Mouse (Mus musculus) bone marrow, adult 2 months (tissue): ENCODE results near the gene Cyp4a32. TPM values are rescaled to one million over a fixed set of nuclear protein-coding genes. Genes with fewer than 3 reads are reported as not detected.
"Not testable (repeated sequence)": the region's sequence is repeated elsewhere in the genome, so short reads cannot be mapped to it uniquely, and the experiment has no call there.

Experiments
- H3K27ac ChIP-seq: fragments of 200-500 bp; 2 replicates; pipeline ENCODE4 v1.5.1; 2012; ENCODE audit warnings: low read depth, mild to moderate bottlenecking, control low read depth, inconsistent platforms, low read length; ENCODE audit not compliant: control insufficient read depth, poor library complexity, insufficient read depth
- H3K4me1 ChIP-seq: fragments of 200-500 bp; 2 replicates; pipeline ENCODE4 v1.6.1; 2011; ENCODE audit warnings: low read length; ENCODE audit not compliant: control insufficient read depth, insufficient read depth
- H3K4me3 ChIP-seq: fragments of 200-500 bp; replicated peaks from 2 replicates; pipeline ENCODE3; 2011; ENCODE audit warnings: mild to moderate bottlenecking, low read depth, low read length, control low read depth; ENCODE audit not compliant: control insufficient read depth
- CTCF ChIP-seq: fragments of 200-500 bp; IDR thresholded peaks from 2 replicates; pipeline ENCODE4 v1.5.1; 2011; ENCODE audit warnings: low read length, control low read depth; ENCODE audit not compliant: control insufficient read depth, insufficient read depth
- POLR2A ChIP-seq: fragments of 200-500 bp; IDR thresholded peaks from 2 replicates; pipeline ENCODE4 v1.6.1; 2011; ENCODE audit warnings: low read depth, mild to moderate bottlenecking, control low read depth, low read length, borderline replicate concordance; ENCODE audit not compliant: control insufficient read depth
- WGBS: fragments of 180-500 bp; shearing (Covaris S2); methylation state at CpG from one replicate; pipeline ENCODE4 v1.1.7; 2018; 5-methylcytosine and 5-hydroxymethylcytosine counted together
- polyA plus RNA-seq: library from polyadenylated mRNA; stranded (reverse); fragments of >200 nt; gene quantifications from 2 replicates; pipeline ENCODE4 v1.2.4, GENCODE M21; 2011; ENCODE audit warnings: low replicate concordance; ENCODE audit not compliant: missing spikeins, insufficient read depth, insufficient read length

Gene Cyp4a32
- polyA plus RNA-seq, 1 experiment, result not detected

GRCm38 (mm10) chr4:115583036-115583435 lies 17.7 kb upstream of the Cyp4a32 start:
- Histone ChIP-seq H3K27ac (peak overlapping the region; percentile 55; the same call in 1 of the 2 replicates), H3K4me3 (no peak overlapping the region), H3K4me1 (no peaks in the 10 kb centered on the region)
- TF ChIP-seq CTCF, result no peak
- no peak for TF ChIP-seq POLR2A

GRCm38 (mm10) chr4:115596357-115596756 lies 4.4 kb upstream of the Cyp4a32 start:
- Histone ChIP-seq H3K4me1 (no peaks in the 10 kb centered on the region), H3K4me3 (no peak overlapping the region), H3K27ac (no peak overlapping the region)
- WGBS, result 83% methylated on average over 1 of the region's 1 CpGs
- no peak for TF ChIP-seq POLR2A
- no peak for TF ChIP-seq CTCF

GRCm38 (mm10) chr4:115596824-115597336 lies 3.9 kb upstream of the Cyp4a32 start:
- WGBS, result 67% methylated on average over 2 of the region's 2 CpGs
- Histone ChIP-seq H3K4me1 (no peaks in the 10 kb centered on the region), H3K27ac (no peak overlapping the region), H3K4me3 (no peak overlapping the region)
- TF ChIP-seq POLR2A, result no peak
- no peak for TF ChIP-seq CTCF

- Histone ChIP-seq H3K4me3 (no peak overlapping the region), H3K27ac (no peak overlapping the region), H3K4me1 (no peaks in the 10 kb centered on the region)
- no peak for TF ChIP-seq CTCF
- TF ChIP-seq POLR2A, result no peak
Observed at GRCm38 (mm10) chr4:115614005-115614404, 13.2 kb downstream of the Cyp4a32 start.

GRCm38 (mm10) chr4:115625560-115625959 lies 24.8 kb downstream of the Cyp4a32 start:
- WGBS, result 80% methylated on average over 3 of the region's 3 CpGs
- not testable (repeated sequence) for H3K27ac ChIP-seq

GRCm38 (mm10) chr4:115642967-115643754 lies 42.4 kb downstream of the Cyp4a32 start:
- no peak overlapping the region for H3K27ac ChIP-seq
- TF ChIP-seq POLR2A (no peak), CTCF (no peak)
- H3K4me1 ChIP-seq, result no peaks in the 10 kb centered on the region; the same call in 1 of the 2 replicates
- WGBS, result 23% methylated on average over 5 of the region's 5 CpGs
- H3K4me3 ChIP-seq, result no peak overlapping the region

More at GRCm38 (mm10) chr4:115625560-115625959, 24.8 kb downstream of the Cyp4a32 start:
- H3K4me3 ChIP-seq, H3K4me1 ChIP-seq: not testable (repeated sequence)

GRCm38 (mm10) chr4:115645371-115645770 lies 44.6 kb downstream of the Cyp4a32 start:
- no peak for TF ChIP-seq CTCF
- no peak overlapping the region for H3K4me3 ChIP-seq
- H3K27ac ChIP-seq, result no peak overlapping the region
- H3K4me1 ChIP-seq, result no peaks in the 10 kb centered on the region; the same call in 1 of the 2 replicates

GRCm38 (mm10) chr4:115647580-115647979 lies 46.8 kb downstream of the Cyp4a32 start, which contains the start of gene Cyp4b1:
Cyp4b1 (minus strand) TSS chr4:115647723.
- no peak within 1 kb of the TSS for H3K27ac ChIP-seq
- no peaks in the 10 kb centered on the region; the same call in 1 of the 2 replicates for H3K4me1 ChIP-seq
- no peak within 1 kb of the TSS for H3K4me3 ChIP-seq
- 56% methylated on average over 9 of the region's 9 CpGs for WGBS
- TF ChIP-seq CTCF, result no peak

GRCm38 (mm10) chr4:115648752-115649151 lies 48.0 kb downstream of the Cyp4a32 start:
- no peak overlapping the region for H3K27ac ChIP-seq
- TF ChIP-seq CTCF (no peak), POLR2A (no peak)
- 67% methylated on average over 2 of the region's 2 CpGs for WGBS
- no peaks in the 10 kb centered on the region; the same call in 1 of the 2 replicates for H3K4me1 ChIP-seq
- H3K4me3 ChIP-seq, result no peak overlapping the region
